Mouse (Mus musculus) lung, postnatal 4 days (tissue): ENCODE measurements around the gene Rpl38.

Source experiments
- DNase-seq, 2 experiments: peaks; one replicate each; pipeline ENCODE4 v3.0.0; 2021

The Rpl38 gene

DNA sequence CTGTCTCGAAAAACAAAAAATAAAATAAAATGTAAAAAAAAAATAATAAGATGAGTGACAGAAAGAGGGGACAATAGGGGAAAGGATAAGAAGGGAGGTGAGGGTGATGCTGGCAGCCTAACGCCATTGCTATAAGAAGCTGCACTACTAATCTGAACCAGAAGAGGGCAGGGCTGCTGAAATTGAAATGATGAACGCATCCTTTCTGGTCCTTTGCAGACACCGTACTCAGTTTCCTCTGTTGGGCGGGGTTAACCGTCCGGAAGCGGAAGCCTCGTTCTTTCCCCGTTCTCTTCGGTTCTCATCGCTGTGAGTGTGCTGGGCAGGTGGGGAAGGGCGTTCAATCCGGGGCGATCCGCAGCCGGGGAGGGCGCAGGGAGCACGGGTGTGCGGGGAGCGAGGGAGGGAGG is at the start of gene Rpl38:
Rpl38 (plus strand) TSS at position 224 of the 410 bp plus-strand sequence.
- peak; percentile 91 to 94 for DNase-seq

DNA sequence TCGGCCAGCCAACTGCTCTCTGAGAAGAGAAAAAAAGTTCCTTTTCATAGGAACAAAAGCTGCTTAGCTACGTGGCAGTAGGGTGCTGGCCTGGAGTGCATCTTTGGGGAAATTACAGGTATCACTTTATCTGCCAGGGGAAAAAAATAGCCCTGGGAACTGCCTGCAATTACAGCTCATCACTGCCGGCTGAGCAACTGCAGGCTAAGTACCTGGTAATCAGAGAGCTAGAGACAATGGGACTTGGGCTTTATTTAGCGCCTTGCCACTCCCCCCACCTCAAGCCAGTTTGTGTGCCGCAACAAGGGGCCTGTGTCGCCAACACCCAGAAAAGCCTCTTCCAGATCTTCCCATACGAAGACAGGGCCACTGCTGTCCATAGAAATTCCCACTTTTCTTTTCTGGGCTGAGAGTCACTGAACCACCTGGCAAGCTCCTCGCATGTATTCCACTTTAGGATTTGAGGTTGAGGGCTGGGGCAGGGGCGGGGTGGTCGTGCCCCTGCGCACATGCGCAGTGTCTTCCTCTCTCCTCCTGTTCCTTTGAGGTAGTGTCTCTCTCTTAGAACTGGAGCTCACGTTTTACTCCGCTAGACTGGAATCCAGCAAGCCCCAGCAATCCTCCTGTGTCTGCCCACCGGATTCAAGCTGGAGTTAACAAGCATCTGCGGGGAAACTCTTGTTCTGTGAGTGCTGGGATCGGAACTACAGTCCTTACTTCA is 49.5 kb upstream of the Rpl38 start:
- no peak for DNase-seq

DNA sequence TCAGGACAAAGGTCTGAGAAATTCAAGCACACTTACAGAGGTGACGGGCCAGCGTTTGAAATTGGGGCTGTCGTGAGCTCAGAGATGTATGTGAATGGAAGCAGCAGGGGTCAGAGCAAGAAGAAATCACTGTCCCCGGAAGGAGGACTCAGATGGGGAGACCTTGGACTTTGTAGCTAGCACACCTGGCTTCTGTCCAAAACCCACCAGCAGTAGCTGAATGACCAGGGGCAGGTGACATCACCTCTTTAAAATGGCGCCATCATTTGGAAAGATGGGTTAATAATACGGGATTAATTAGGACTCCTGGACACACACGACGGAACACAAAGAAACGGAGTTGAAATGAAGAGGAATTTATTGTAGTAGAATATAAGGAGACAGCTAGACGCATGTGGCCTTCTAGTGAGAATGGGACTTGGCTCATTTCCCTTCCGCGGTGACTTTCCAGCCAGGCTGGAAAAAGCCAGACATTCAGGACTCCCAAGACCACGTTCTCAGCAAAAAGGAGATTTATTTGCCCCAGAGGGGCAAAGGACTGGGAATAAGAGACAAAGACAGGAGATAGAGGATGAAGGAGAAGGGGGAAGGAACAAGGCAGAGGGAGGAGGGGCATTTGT is 42.1 kb upstream of the Rpl38 start:
- DNase-seq: no peak

GRCm38 (mm10) chr11:114627036-114627435 is 41.3 kb upstream of the Rpl38 start:
- DNase-seq: no peak

DNA sequence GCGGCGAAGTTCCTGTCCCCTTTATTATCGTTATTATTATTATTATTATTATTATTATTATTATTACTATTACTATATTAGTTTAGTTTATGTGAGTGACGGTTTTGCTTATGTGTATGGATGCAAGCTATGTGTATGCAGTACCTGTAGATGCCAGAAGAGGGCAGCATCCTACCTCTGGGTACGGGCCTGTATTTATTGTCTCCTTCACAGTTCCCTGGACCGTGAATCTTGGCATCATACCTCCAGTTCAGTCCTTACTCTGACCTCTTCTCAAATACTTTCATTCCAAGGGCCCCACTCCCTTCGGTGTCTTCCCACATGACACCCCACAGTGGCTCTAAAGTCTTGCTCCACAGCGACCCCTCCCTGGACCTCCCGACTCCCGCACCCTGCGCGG is 40.3 kb upstream of the Rpl38 start:
- no peak for DNase-seq

- no peak for DNase-seq
These were observed 38.3 kb upstream of the Rpl38 start for GRCm38 (mm10) chr11:114630044-114630443.

DNA sequence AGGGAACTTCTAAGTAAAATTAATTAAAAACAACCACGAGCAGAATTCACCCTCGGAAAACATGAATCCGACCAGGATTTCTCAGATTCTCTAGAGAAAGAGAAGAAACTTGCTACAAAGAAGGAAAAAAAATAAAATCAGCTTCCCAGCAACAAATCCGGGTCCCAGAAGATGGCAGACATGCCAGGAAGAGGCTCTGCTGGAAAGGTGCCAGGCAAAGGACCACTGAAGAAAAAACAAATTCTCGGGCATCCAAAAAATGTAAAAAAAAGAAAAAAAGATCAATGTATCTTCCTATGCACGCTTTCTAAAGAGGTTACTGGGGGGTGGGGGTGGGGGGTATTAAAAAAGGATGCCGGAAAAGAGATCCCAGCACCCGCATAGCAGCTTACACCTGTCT is 36.1 kb upstream of the Rpl38 start:
- DNase-seq: no peak

- peak; percentile 68 to 85 for DNase-seq
These were observed 32.0 kb upstream of the Rpl38 start for GRCm38 (mm10) chr11:114636292-114636691.

DNA sequence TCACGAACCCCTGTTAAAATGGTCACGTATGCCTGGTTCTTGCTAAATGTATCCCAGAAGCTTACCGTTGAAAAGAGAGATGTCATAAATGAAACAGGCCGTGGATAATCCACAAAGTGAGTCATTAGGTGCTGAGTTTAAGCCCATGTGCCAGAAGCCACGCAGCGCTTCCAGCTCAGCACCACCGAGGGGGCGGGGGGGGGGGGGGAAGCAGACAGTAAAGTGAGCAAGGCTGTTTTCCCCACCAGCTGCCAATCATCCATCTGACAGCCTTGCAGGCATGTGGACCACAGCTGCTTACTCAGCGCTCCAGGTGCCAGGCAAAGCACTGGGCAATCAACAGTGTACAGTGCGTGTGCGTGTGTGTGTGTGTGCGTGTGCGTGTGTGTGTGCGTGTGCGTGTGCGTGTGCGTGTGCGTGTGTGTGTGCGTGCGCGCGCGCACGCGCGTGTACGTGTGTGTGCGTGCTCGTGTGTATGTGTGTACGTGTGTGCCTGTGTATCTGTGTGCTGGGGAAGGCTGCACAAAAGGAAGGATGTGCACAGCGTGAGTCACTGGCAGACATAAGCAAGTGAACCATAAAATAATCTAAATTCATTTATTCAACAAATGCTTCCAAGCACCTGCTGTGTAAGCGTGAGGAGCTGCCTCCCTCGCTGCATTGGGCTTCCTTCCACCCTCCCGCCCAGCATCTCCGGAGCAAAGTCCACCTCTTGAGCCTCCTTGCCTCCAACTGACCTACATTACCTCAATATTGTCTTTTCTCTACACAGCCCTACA is 31.4 kb upstream of the Rpl38 start:
- DNase-seq: no peak

DNA sequence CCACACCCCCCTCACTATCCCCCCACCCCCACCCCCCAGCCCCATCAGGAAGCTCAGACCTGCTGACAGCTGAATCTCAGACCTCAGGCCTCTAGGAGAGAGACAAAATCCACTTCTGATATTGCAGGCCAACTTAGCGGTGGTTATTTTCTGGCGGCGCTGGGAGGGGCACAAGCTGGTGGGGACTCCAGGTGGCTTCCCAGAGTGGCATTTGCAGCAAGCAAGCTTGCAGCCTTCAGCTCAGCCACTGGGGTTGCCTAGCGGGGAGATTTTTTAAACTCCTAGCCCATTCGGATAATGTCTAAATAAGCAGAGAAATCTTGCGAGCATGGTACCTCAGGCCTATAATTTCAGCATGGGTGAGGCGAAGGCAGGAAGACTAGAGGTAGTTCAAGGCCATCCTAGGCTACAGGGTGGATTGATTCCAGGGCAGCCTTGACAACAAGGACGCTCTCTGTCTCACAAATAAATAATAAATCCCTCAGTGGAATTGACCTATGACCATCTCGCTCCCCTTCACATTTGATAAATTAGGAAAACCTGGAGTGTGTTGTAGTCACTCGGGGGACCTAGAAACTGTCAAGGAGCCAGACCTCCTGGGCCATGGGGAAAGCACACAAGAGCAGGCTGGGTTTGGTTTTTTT is 29.6 kb upstream of the Rpl38 start:
- no peak for DNase-seq

DNA sequence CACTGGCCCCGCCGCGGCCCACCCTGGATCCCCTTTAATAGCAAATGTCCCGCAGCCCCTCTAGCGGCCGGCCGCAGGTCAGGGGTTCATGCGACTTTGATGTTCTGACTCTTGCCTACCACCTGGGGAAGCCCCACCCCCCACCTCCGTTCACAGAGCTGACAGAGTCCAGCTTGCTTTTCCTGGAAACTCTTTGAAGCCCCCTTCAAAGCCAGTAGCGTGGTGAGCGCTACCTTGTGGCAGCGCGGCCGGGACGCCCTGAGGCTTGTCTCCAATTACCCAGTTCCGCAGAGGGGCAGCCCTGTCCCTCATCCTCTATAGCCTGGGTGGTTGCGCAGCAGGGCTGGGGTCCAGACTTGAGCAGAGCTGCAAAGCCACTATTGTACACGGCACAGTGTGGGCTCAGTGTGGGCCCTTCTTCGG is 28.6 kb upstream of the Rpl38 start:
- DNase-seq: no peak

DNA sequence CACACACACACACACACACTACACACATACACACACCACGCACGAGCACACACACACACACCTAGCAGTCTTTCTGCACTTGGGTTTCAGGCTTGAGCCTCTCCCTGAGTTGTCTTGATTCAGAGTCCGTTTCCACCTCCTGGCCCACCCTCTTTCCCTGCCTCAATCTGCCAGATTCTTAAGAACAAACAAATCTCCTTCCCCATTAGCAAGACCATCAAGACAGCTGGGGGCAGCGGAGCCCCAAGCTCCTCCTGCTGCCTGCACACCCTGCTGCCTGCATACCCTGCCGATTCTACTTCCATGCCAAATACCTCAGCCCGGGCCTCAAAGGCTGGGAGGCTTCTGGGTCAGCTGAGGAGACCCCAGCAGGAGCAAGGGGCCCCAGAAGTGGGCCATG is 27.7 kb upstream of the Rpl38 start:
- no peak for DNase-seq

DNA sequence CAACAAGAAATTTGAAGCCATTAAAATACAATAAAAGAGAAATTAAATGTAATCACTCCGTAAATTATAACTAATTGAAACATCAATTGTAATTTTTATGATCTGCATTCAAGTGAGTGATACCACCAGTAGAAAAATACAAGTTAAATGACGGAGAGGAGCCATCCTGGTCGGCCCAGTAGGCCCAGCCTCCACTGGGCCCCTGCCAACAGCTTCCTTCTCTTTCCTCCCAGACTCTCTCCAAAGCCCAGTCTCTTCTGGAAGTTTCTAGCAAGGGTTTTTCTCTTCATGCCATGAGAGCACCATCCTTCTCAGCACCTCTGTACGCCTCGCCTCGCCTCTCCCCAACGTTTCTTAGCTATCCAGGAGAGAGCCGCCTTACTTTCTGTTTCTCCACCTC is 27.2 kb upstream of the Rpl38 start:
- no peak for DNase-seq

GRCm38 (mm10) chr11:114642184-114642583 is 26.1 kb upstream of the Rpl38 start:
- no peak for DNase-seq

DNA sequence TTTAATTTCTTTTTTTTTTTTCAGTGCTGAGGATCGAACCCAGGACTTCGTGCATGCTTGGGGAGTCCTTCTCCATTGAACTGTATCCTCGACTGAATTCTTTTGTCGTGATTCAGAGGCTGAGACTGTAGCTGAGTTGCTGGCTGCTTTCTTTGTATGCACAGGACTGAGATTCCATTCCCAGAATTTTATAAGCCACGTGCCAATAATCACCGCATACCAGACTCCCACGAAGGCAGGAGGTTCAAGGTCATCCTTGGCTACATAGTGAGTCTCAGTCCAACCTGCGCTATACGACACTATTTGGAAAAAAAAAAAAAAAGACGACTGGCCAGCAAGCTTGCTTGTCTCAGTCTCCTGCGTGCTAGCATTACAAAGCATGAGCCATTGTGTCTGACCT is 25.4 kb upstream of the Rpl38 start:
- no peak for DNase-seq

DNA sequence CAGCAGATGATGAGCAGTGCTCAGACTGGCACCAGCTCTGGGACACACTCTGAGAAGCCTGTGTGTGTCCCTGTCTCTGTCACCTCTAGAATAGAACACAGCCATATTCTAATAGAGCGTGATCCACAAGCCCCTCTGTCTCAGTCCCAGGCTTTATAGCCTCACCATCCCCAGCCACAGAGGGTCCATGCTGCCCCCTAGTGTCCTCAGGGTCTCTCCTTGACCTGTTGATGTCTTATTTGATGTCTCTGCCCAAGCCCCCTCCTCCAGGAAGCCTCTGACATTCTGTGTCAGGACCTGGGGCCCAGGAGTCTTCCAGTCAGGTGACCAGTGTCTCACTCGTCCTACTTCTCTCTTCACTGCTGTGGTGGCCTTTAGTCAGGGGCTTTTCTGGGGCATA is 24.2 kb upstream of the Rpl38 start:
- no peak for DNase-seq

DNA sequence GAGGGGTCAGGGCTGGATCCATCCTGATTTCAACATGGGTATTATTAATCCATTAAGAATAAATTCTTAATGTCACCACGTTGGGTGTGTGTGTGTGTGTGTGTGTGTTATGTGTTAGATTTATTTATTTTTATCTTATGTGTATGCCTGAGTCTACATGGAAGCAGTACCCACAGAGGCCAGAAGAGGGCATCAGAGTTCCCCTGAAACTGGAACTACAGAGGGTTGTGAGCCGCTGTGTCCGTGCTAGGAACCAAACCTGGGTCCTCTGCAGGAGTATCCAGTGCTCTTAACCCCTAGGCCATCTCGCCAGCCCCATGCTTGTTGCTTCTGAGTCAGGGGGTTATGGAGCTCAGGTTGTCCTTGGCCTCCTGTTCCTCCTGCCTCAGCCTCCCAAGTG is 18.8 kb upstream of the Rpl38 start:
- no peak for DNase-seq

DNA sequence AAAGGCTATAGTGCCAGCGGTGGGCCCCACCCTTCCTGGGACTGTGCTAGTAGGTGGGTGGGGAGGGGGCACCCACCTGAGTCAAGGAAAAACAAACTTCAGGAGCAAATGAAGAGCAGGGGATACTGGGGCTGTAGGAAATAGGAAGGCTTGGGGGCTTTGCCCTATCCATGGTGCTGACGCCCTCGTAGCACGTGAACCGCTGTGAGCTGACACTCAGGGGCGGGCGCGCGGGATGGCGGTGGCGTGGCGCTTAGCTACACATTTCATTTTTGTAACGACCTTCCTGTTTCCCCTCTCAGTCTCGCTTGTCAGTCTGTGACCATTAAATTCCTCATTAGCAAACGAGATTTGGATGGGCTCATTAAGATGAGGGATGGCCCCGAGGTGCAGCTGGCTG is 15.8 kb upstream of the Rpl38 start:
- DNase-seq: no peak

DNA sequence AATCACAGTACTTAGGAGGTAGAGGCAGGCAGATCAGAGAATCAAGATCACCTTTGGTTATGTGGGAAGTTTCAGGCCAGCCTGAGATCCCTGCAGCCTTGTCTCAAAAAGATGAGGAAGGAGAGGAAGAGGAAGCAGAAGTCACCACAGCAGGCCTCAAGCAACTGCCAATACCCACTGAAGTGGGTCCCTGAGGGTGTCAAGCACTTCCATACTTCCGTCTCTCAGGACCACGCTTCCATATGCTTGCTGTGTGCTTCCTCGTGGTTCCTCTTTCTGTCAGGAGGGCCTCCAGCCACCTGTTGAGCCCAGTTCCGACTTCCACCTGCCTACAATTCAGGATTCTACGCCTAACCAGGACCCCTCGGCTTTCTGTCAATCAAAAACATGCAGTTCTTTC is 14.7 kb upstream of the Rpl38 start:
- DNase-seq: no peak

DNA sequence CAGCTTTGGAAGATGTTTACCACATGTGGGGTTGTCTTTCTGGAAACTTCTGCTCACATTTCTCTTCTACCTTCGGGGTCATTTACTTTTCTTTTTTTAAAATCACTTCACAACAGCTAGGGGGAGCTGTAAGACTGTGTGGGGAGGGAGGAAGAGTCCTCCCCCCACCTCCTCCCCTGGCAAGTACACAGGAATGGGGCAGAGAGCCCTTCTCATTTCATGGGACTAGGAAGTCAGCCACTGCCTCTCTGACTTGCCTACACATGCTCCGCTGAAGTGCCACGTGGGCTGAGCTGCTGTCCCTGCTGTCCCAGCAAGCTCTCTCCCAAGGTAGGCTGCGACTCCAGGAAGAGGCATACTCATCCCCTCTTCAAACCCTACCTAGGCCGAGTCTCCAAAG is 13.8 kb upstream of the Rpl38 start:
- DNase-seq: no peak

DNA sequence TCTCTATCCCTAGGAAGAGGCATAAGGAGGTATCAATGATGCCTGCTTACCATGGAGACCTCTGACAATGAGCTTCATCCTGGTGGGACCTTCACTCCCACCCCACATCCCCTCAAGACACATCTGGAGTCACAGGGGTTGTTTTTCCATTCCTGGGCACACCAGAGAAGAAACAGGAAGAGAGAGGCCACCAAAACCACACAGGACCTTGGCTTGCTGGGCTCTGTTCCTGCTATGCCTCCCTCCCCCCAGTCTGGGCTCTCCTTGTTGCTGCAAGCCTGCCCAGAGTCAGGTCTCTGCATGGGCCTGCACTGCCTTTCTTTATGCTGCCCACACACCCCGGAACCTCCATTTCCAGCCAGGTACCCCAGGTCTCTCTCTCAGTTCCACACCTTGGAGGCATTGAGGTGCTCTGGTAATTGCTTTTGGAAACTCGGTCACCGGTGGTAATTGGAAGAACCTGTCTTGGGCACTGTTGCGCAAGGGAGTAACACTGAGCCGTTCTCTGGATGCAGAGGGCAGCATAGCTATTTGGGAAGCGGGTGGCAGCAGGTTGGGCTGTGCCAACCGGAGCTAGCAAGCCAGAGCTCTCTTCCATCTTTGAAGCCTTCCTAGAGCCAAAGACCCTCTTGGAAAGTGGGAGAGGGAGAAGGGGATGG is 12.8 kb upstream of the Rpl38 start:
- no peak for DNase-seq

DNA sequence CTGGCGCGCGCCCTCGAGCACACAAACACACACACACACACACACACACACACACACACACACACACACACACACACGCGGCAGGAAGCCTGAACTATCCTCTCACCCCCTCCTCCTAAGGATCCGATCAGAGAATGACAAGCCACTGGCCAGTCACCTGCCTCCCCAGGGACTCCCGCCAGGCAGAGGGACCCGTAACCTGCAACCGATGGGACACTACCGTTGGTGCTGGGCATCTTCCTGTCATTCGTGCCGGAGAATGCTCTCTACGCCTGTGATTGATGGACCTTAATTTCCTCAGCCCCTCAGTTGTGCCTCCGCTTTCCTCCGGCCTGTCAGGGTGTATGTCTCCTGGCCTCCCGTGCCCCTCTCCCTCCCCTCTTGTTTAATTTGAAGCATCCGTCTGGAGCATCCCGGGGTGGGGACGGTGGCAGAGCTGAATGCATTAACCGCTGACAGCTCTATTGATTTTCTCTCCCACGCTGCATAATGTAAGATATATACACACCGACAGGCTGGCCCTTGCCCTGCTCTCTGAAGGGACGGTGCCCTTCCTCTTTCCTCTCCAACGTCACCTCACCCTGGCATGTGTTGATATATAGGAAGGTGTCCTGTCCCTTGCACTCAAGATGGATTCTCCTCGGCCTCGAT is 11.2 kb upstream of the Rpl38 start:
- no peak for DNase-seq

DNA sequence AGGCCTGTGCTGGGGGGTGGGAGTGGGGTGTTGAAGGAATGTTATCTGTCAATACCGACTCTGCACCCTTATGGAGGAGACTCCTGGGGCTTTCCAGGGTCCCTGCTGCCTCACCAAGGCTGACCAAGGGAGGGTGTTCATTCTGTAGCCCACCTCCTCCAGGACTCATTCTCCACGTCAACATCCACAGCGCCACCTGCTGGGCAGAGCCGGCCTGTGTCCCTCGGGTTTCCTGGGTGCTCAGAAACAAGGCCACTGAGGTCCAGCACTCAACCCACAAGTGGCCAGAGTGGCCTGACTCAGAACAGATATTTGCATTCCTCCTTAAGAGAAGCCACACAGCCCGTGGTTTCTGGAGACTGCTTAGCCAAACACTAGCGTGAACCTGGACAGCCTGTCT is 10.6 kb upstream of the Rpl38 start:
- peak; percentile 68 to 77 for DNase-seq
